Comparison of ENCODE assay signal across 19 mouse cellular contexts in genomic region chr12:108760016-108760415, GRCm38 (mm10). TPM values are rescaled to one million over a fixed set of nuclear protein-coding genes. Genes with fewer than 3 reads are reported as not detected.
"Had no signal": no experiment of that assay in that cellular context is flagged by ENCODE, and none has a peak within 500 bp of the region (broad histone marks: within the 10 kb centered on the region; RNA-seq: fewer than 3 reads in every experiment).

No protein-coding gene starts in this region.

- H3K4me2 ChIP-seq: heart, embryonic 12.5 days; hindbrain, embryonic 13.5 days; hindbrain, embryonic 15.5 days; limb, embryonic 13.5 days; limb, embryonic 15.5 days had no signal

- H3K36me3 ChIP-seq: heart, embryonic 12.5 days; hindbrain, embryonic 13.5 days; hindbrain, embryonic 15.5 days; limb, embryonic 13.5 days; limb, embryonic 15.5 days; liver, embryonic 12.5 days had no signal

- DNase-seq: gastrocnemius, postnatal 14 days; gastrocnemius, postnatal 36 days; heart, postnatal 14 days; heart, postnatal 36 days; kidney, adult 11 months; kidney, adult 8-10 months; layer of hippocampus, adult 9-11 months; layer of hippocampus, postnatal 36 days; left cerebral cortex, postnatal 4 days had no signal

- H3K9me3 ChIP-seq: heart, embryonic 12.5 days; hindbrain, embryonic 13.5 days; hindbrain, embryonic 15.5 days; limb, embryonic 13.5 days; limb, embryonic 15.5 days; liver, embryonic 12.5 days had no signal

- H3K27ac ChIP-seq: hindbrain, embryonic 13.5 days; hindbrain, embryonic 15.5 days; hindbrain, postnatal 0 days; limb, embryonic 13.5 days; limb, embryonic 15.5 days had no signal

- H3K4me3 ChIP-seq: heart, embryonic 12.5 days; hindbrain, embryonic 13.5 days; hindbrain, embryonic 15.5 days; limb, embryonic 13.5 days; limb, embryonic 15.5 days; liver, embryonic 12.5 days had no signal

- ATAC-seq: hindbrain, postnatal 0 days; intestine, embryonic 16.5 days; liver, embryonic 12.5 days had no signal

- H3K9ac ChIP-seq: heart, embryonic 12.5 days; hindbrain, embryonic 13.5 days; hindbrain, embryonic 15.5 days; limb, embryonic 13.5 days; limb, embryonic 15.5 days; liver, embryonic 12.5 days; liver, embryonic 14.5 days had no signal

- H3K27me3 ChIP-seq: heart, embryonic 12.5 days; hindbrain, embryonic 13.5 days; hindbrain, embryonic 15.5 days; limb, embryonic 13.5 days; limb, embryonic 15.5 days; liver, embryonic 12.5 days had no signal

RNA-seq across cellular contexts. Expression of gene Degs2, which starts 57.9 kb away (rescaled TPM):
- total RNA-seq: hematopoietic stem cell, adult 5-6 weeks; left cerebral cortex, postnatal 4 days had no signal
